Mouse (Mus musculus) right cerebral cortex, adult 2 months (tissue): ENCODE data around the gene Tead3.
"Not testable (repeated sequence)": the region's sequence is repeated elsewhere in the genome, so short reads cannot be mapped to it uniquely, and the experiment has no call there.

ENCODE experiments used
- DNase-seq, 2 experiments: peaks; one replicate each; pipeline ENCODE4 v3.0.0; 2021 to 2022; ENCODE audit warnings: low spot score in 2 of 2

Tead3 gene

GRCm38 (mm10) chr17:28360531-28361277, 10.1 kb upstream of the Tead3 start:
- no peak for DNase-seq

GRCm38 (mm10) chr17:28358576-28359261, 8.1 kb upstream of the Tead3 start:
- not testable (repeated sequence) for DNase-seq

GRCm38 (mm10) chr17:28355871-28356270, 5.3 kb upstream of the Tead3 start:
- no peak for DNase-seq

DNA sequence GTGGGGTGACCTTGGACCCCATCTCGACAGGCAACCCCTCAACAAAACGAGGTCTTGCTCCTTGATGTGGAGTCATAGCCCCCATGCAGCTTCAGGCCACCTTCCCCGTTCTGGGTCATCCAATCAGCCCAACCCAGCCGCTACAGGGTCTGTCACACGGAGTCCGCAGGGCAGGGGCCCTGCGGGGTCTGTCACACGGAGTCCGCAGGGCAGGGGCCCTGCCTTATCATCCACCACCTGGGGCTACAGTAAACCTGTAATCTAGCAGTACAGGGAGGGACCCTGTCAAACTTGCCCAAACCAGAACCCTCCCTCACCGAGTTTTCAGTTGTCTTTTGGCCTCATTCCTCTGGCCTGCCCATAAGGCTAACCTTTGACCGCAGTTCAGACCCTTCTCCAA, 1.4 kb upstream of the Tead3 start:
- no peak for DNase-seq

DNA sequence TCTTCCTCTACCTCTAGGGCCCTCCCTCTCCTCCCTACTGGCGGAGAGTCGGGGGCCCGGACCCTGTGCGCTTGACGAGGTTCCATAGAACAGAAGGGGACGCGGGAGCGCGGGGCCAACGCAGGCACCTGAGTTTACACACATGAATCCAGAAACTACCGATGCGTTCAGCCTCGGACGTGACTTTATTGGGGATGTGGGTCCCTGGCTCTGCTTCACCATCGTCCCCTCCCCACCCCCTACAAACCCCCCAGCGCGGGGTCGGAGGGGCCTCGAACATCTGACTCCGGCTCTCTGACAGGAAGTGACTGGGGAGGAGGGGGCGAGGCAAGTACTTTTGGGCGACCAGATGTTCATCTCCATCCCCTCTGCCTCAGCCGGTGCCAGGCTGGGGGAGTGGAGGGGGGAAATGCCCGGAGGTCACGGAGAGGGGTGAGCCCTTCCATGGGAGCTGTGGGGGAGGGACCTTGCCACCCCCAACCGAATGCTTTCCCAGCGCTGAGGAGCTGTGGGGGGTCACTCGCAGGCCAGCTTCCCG, 805 bp upstream of the Tead3 start:
- no peak for DNase-seq

DNA sequence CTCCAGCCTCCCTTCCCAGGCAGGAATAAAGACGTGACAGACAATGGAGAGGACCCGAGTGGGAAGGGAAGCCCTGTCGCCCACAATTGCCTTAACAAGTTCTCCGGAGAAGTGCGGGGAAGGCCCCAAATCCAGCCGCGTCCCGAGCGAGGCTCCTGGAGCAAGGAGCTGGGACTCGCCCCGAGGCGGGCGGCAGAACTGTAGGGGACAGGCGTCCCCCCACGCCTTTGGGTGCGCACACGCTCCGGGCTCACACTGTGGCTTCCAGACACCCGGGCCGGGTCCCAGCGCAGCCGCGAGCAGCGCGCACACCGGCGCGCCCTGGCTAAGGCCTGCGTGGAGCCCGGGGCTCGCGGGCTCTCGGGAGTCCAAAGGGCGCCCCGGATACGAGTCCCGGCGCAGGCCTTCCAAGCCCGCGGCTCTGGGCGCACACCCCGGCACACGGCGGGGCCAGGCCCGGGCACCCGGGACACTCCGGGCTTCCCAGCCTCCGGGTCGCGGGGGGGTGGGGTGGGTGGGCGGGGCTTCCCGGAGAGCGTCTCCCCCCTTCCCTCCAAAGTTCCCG, 634 bp downstream of the Tead3 start:
- no peak for DNase-seq

- no peak for DNase-seq
Observed at GRCm38 (mm10) chr17:28349264-28349880, 1.2 kb downstream of the Tead3 start.

- no peak for DNase-seq
Observed at GRCm38 (mm10) chr17:28348211-28348610, 2.4 kb downstream of the Tead3 start.

- DNase-seq = no peak
Observed at GRCm38 (mm10) chr17:28347327-28347726, 3.3 kb downstream of the Tead3 start.

DNA sequence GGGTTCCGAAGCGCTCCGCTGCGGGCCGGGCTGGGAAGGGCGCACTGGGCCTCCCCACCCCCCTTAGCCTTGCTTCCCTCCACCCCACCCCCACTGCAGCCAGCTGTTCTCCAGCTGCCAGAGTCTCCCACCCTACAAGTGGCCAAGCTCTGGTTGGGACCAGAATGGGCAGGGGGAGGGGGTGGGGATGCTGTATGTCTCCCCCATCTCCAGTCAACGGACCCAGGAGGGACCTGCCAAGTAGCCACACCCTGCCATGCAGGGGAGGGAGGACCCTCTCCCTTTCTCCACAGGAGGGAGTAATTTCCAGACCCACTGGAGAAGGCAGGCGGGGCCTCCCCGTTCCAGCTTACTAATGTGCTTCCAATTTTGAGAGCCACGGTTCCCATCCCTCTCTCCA, 4.7 kb downstream of the Tead3 start:
- no peak for DNase-seq

GRCm38 (mm10) chr17:28345271-28345721, 5.3 kb downstream of the Tead3 start:
- DNase-seq = no peak

DNA sequence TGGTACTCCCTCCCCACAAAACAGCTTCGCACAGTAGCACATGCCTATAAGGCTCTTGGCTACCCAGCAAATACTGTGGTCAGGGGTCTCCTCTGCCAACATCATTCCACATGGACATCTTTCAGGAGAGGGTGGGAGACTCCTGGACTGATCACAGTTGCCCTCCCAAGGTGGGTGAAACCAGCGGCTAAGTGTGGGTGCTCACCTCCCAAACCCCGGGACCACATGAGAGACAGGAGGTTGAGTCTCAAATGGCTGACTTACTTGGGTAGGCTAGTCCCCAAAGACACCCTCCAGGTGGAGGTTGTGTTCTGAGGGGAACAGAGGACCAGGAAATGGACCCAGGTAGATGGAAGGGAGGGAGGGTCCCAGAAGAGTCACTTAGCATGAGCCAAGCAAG, 5.9 kb downstream of the Tead3 start:
- DNase-seq = no peak

DNA sequence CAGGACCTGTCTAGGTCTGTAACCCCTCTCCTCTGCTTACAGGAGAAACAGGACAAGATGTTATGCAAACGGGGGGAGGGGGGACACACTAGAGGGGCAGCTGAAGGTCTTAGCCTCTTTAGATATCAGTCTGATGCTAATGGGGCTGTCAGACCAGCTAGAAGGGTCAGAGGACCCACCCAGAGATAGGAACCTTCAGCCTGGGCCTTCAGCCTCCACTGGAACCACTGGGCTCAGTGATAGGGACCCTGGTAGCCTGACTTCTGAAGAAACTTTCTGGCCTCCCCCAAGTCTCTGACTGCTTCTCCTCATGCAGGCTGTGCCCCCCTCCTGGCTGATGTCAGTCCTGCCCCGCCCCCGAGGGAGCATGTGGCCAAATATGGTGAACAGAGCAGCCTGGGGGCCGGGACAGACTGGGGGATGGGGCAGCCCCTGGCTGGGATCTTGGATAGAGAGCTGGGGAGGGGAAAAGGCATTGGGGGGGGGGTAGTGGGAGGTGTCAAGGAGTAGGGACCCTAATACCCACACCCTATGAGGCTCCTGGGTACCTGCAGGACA, 6.5 kb downstream of the Tead3 start:
- DNase-seq = no peak

- peak; percentile 41 to 66 for DNase-seq
Observed at GRCm38 (mm10) chr17:28341091-28341490, 9.5 kb downstream of the Tead3 start.

GRCm38 (mm10) chr17:28340578-28340977, 10.0 kb downstream of the Tead3 start:
- no peak for DNase-seq

DNA sequence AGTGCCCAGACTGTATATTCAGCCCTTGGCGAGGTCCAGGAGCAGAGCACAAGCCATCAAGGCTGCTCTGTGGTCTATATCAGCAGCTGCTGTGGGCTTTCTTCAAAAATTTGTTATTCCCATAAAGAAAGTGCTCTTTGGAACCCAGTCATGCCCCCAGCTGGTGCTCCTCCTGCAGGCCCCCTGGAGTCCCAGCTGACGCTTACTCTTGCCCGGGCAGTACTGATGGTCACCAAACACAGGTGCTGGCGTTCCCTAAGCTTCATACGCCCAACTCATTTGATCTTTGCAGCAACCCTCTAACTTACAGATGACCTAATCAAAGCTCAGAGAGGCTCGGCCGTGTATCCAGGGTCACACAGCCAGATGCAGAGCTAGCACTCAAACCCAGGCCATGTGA, 13.1 kb downstream of the Tead3 start:
- no peak for DNase-seq

- no peak for DNase-seq
Observed at GRCm38 (mm10) chr17:28335267-28335666, 15.3 kb downstream of the Tead3 start.

DNA sequence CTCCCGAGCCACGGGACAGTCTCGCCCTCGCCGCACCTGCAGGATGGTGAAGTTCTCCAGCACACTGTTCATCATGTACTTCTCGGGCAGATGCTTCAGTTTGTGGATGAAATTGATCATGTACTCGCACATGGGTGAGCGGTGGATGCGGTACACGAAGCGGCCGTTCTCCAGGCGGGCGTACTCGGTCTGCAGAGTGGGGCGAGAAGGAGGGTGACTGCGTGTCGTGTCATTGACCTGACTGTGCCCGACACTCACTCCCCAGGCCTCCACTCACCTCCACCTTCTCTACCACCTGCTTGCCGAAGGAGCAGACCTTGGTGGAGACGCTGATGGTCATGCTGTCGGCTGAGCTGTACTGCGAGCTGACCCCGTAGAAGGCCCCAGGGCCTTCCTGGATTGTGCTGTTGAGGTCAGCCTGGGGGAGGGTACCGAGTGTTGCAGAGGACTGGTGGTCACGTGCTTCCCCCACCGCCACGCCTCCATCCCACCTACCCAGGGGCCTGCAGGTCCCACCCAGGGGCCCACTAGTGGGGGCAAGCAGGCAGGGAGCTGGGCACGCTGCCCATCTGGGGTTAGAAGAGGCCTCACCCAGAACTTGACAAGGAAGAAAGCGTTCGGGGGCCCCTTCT, 17.6 kb downstream of the Tead3 start:
- DNase-seq = no peak

DNA sequence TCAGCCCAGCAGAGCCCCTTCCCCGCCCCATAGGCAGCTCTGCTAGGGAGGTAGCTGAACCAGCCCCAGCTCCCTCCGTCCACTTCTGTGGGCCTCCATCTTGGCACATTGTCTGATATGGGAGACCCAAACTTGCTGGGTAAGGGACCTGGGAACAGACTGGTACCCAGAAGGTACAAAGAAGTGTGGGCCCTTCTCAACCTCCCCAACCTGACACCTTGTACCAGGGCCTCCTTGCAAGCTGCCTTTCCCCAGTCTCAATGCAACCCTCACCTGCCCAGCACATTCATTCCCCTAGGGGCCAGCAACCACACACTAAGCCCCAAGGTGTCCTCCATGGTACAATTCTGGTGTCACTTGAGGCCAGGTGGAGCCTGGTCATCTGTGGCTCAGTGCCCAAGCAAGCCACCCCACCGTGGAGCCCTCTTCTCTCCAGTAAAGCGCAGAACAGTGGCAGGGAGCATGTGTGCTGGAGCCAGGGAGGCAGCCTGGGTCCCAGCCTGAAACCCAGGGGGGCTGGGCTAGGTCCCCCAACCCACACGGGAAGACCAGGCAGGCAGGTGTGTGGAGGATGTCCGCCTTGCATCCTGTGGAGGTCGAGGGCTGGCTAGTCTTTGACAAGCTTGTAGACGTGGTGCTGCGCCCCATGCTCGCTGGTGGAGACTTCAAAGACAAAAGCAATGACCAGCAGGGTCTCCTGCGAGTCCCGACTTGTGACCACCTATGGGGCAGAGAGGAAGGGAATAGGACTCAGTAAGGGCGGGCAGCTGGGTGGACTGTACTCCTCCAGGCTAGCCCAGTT, 18.3 kb downstream of the Tead3 start:
- DNase-seq = no peak

GRCm38 (mm10) chr17:28331241-28332112, 19.1 kb downstream of the Tead3 start:
- DNase-seq = no peak
